Mouse (Mus musculus) inflammation-experienced regulatory T-cells, adult 16 weeks (primary cell): ENCODE data around the gene Lmod3. TPM values are rescaled to one million over a fixed set of nuclear protein-coding genes. Genes with fewer than 3 reads are reported as not detected.

Experiments used
- polyA plus RNA-seq: library from polyadenylated mRNA; unstranded; fragments of 100-300 nt; shearing (Covaris generic); gene quantifications from one replicate; pipeline ENCODE4 v1.2.1, GENCODE M21; 2017

Lmod3 gene
- polyA plus RNA-seq = not detected

DNA sequence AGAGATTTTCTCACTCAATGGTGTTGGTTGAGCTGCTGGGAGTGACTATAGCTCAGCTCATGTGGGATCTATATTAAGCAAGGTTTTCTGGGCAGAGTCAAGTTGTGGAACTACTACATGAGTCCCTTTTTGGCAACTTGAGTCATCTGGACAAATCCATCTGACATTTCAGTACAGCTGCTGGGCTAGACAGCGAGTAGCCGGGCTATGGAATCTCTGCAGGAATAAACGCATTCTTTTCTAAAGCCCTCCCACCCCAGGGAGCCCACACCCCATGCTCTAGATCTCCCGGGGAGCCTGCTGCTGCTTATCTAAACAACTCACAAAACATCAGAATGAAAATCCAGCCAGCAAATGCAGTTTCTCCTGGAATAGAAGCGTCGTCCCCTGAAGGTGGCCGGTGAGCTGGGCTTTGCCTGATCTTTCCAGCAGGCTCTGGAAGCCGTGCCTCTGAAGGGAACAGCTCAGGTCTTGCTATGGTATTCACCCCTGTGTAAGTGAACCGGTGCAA is at the start of gene Lmod3:
Gene Lmod3, minus strand, starts transcription at position 49 of the 511 bp plus-strand sequence.

DNA sequence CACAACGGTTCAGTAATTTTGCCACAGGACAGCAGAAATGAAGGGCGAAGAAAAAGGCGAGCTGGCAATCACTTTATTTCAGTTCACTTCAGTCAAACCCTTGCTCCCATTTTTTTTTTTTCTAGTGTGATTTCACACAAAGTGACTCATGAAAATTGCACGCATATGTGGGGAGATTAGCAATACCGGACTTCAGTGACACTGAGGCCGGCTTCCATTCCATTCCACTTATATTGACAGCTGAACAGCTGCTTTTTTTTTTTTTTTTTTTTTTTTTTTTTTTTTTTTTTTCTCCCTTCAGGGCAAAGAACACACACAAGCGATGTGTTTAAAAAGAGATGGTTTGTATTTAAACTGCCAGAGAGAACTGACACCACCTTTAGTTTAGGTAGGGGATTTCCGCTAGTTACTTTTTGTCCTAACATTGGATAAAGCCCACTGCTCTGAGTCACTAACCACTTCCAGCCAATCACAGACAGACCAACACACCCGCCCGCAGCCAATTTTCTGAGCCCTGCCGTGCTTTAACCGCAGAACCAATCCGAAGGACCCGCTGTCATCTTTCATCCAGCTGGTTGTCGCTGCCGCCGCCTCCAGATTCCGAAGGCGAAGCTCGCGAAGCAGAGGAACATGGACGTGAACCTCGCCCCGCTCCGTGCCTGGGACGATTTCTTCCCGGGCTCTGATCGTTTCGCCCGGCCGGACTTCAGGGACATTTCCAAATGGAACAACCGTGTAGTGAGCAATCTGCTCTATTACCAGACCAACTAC is 42.2 kb downstream of the Lmod3 start, which contains the start of gene Arl6ip5:
Gene Arl6ip5, plus strand, starts transcription at position 499 of the 771 bp plus-strand sequence.

DNA sequence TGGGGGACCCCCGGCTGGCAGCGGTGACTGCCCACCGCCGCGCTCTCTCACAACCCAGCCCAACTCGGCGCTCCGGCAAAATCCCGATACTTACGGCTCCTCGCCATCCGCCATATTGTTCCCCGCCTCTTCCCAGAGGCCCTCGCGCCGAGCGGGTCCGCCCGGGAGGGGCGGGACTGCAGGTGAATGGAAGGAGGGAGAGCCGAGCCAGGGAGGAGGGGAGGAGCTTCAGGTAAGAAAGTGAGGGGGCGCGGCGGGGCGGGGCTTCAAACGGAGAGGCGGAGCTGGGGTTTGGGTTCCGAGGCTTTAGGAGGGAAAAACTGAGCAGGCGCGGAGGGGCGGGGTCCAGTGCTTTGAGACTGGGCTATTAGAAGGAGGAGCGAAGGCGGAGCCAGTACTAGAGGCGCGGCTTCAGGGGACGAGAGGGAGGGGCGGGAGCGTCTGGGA is 47.1 kb downstream of the Lmod3 start, which contains the start of gene Uba3:
Gene Uba3, minus strand, starts transcription at position 209 of the 447 bp plus-strand sequence.

Other genes starting within 250 kb of the Lmod3 start
- not detected for gene Fam19a4, start 192.3 kb downstream of the Lmod3 start, polyA plus RNA-seq
- gene Eogt, start 103.6 kb downstream of the Lmod3 start, polyA plus RNA-seq = 21.2 TPM
- 10.3 TPM for gene Tmf1, start 73.6 kb downstream of the Lmod3 start, polyA plus RNA-seq
- gene Uba3, start 47.1 kb downstream of the Lmod3 start, polyA plus RNA-seq = 44.8 TPM
- gene Arl6ip5, start 42.1 kb downstream of the Lmod3 start, polyA plus RNA-seq = 218 TPM